Mouse (Mus musculus) heart, embryonic 10.5 days (tissue): ENCODE measurements around the gene Mical3. TPM values are rescaled to one million over a fixed set of nuclear protein-coding genes. Genes with fewer than 3 reads are reported as not detected.

ENCODE experiments used
- DNase-seq: peaks from one replicate; pipeline ENCODE4 v3.0.0-alpha.2; 2017; ENCODE audit warnings: low spot score
- H3K27ac ChIP-seq: fragments of 300-500 bp; sonication (generic); 2 replicates; pipeline ENCODE4 v1.5.1; 2016; ENCODE audit warnings: mild to moderate bottlenecking
- H3K27me3 ChIP-seq: fragments of 300-500 bp; sonication (generic); 2 replicates; pipeline ENCODE4 v1.6.1; 2016; ENCODE audit warnings: mild to moderate bottlenecking; ENCODE audit not compliant: poor library complexity, insufficient read depth, severe bottlenecking
- H3K36me3 ChIP-seq: fragments of 300-500 bp; sonication (generic); 2 replicates; pipeline ENCODE4 v1.6.1; 2016; ENCODE audit warnings: mild to moderate bottlenecking, moderate library complexity
- H3K4me1 ChIP-seq: fragments of 300-500 bp; sonication (generic); 2 replicates; pipeline ENCODE4 v1.6.1; 2016; ENCODE audit warnings: mild to moderate bottlenecking
- H3K4me3 ChIP-seq: fragments of 300-500 bp; sonication (generic); 2 replicates; pipeline ENCODE4 v1.5.1; 2016; ENCODE audit warnings: mild to moderate bottlenecking, moderate library complexity
- H3K9me3 ChIP-seq: fragments of 300-500 bp; sonication (generic); 2 replicates; pipeline ENCODE4 v1.6.1; 2016; ENCODE audit warnings: mild to moderate bottlenecking, moderate library complexity
- WGBS: fragments of 180-500 bp; shearing (Covaris S2); methylation state at CpG from one replicate; pipeline ENCODE4 v1.1.7; 2016; 5-methylcytosine and 5-hydroxymethylcytosine counted together
- polyA plus RNA-seq: library from polyadenylated mRNA; unstranded; fragments of >200 nt; fragmentation: Nextera tagmentation; extraction: Ambion mirVana; gene quantifications from 2 replicates; pipeline ENCODE4 v1.2.1, GENCODE M21; 2016

The Mical3 gene
- polyA plus RNA-seq, 1 experiment from 2014 or later = 25.8 TPM

DNA sequence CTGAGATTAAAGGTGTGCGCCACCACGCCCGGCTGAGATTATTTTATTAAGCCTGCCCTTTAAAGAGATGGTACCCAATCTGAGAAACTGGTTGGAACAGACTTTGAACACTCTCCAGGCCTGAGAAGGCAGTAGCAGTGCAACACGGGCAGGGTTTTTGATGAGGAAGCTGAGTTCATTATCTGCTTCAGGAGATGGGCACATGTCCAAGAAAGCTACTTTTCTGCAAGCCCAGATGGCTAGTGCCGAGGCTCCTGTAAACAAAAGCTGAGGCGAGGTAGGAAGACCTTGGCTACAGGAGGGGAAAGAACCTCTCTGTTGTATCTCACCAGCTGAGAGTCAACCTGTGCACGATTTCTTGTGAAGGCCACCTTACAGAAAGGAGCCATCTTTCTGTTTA, 11.5 kb upstream of the Mical3 start:
- no peaks in the 10 kb centered on the region for H3K36me3 ChIP-seq
- H3K4me3 ChIP-seq = no peak overlapping the region
- WGBS = 83% methylated on average over 7 of the region's 7 CpGs
- no peaks in the 10 kb centered on the region for H3K9me3 ChIP-seq
- H3K27ac ChIP-seq = no peak overlapping the region
- no peaks in the 10 kb centered on the region for H3K27me3 ChIP-seq
- H3K4me1 ChIP-seq = peaks cover 27% of the 10 kb centered on the region
- DNase-seq = no peak

DNA sequence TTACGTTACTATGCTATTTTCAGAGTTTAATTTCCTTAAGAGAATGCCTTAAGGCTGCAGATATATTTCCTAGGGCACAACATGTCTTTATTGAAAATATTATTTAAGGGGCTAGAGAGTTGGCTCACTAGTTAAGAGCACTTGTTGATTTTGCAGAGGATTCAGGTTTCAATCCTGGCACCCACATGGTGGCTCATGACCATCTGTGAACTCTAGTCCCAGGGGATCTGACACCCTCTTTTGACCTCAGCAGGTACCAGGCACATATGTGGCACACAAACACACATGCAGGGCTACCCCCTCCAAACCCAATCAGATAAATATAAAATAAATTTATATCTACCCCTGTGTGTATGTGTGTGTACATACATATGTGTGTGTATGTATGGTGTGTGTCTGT, 8.5 kb upstream of the Mical3 start:
- Histone ChIP-seq H3K36me3 (no peaks in the 10 kb centered on the region), H3K4me1 (peaks cover 7% of the 10 kb centered on the region), H3K4me3 (no peak overlapping the region), H3K9me3 (no peaks in the 10 kb centered on the region), H3K27me3 (0 out of 2 replicates have a peak, but pooled peaks cover 7% of the 10 kb centered on the region), H3K27ac (no peak overlapping the region)
- WGBS = 88% methylated on average over 1 of the region's 1 CpGs
- no peak for DNase-seq

DNA sequence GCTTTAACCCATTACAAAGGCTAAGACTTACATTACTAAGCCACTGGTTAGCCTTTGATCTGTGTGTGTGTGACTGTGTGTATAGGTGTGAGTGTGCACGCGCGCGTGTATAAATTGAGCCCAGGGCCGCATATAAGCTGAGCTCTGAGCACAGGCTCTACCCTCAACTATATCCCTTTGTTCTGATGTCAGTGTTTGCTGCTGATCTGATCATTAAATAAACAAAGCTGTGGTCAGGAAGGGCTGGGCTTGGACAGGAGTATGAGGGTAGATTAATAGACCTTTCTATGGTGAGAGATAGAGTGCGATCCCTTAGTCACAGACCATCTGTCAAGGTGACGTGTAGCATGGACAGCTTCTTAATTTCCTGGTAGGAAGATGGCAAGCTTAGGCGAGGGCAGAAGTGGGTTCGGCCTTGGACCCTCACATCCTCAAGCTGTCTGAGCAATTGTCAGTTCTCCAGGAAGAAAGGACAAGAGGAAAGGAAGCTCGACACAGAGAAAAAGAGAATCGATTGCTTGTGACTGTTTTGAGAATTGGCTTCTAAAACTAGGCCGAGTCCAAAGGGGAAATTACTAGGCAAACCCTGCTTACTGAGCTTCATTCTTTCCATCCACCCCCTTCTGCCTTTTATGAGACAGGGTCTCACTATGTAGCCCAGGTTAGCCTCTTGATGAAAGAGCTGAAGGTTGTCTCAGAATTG, 7.7 kb upstream of the Mical3 start:
- no peaks in the 10 kb centered on the region for H3K4me1 ChIP-seq
- no peak overlapping the region for H3K27ac ChIP-seq
- H3K36me3 ChIP-seq = no peaks in the 10 kb centered on the region
- no peak overlapping the region for H3K4me3 ChIP-seq
- no peaks in the 10 kb centered on the region for H3K9me3 ChIP-seq
- 73% methylated on average over 12 of the region's 12 CpGs for WGBS
- no peak for DNase-seq
- 0 out of 2 replicates have a peak, but pooled peaks cover 7% of the 10 kb centered on the region for H3K27me3 ChIP-seq

DNA sequence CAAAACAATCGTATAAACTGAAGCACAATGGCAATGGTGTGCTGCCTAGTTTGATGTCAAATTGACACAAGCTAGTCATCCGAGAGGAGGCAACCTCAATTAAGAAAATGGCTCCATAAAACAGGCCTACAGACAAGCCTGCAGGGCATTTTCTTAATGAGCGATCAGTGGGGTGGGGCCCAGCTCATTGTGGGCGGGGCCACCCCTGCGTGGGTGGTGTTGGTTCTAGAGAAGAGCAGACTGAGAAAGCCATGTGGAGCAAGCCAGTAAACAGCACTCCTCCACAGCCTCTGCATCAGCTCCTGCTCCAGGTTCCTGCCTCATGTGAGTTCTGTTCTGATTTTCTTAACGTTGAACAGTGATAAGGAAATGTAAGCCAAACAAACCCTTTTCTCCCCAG, 6.4 kb upstream of the Mical3 start:
- no peak for DNase-seq
- Histone ChIP-seq H3K4me1 (no peaks in the 10 kb centered on the region), H3K27ac (no peak overlapping the region), H3K4me3 (no peak overlapping the region), H3K36me3 (no peaks in the 10 kb centered on the region), H3K9me3 (no peaks in the 10 kb centered on the region), H3K27me3 (peaks cover 16% of the 10 kb centered on the region; the same call in 1 of the 2 replicates)
- WGBS = 59% methylated on average over 6 of the region's 6 CpGs

DNA sequence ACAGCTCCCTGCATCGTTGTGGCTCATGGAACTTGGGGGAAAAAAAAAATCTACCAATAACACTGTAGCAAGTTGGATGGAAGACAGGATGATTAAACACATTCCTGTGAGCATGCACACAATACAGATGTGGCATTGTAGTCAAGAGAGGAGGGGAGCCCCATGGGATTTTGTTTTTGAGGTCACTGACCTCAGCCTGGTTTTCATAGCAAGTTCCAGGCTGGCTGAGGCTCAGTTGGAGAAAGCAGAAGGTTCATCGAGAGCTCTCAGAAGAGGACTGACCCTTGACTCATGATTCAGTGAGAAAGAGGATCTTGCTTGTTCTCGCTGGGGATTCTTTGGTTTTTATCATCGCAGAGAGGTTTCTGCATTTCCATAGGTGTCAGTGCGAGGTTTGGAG, 4.1 kb upstream of the Mical3 start:
- H3K4me1 ChIP-seq = peaks cover 15% of the 10 kb centered on the region
- no peak overlapping the region for H3K4me3 ChIP-seq
- DNase-seq = no peak
- peaks cover 34% of the 10 kb centered on the region for H3K27me3 ChIP-seq
- WGBS = 56% methylated on average over 5 of the region's 5 CpGs
- H3K27ac ChIP-seq = no peak overlapping the region
- no peaks in the 10 kb centered on the region for H3K36me3 ChIP-seq
- no peaks in the 10 kb centered on the region for H3K9me3 ChIP-seq

DNA sequence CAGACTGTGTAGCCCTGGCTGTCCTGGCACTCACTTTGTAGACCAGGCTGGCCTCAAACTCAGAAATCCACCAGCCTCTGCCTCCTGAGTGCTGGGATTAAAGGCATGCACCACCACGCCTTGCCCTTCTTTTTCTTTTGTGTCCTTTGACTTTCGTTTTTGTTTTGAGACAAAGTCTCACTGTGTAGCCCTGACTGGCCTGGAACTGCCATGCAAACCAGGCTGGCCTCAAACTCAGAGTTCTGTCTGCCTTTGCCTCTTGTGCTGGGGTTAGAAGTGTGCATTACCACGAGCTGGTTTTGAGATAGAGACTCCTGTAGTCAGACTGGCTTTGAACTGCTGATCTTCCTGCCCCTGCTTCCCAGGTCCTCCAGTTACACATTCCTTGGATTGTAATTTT, 3.5 kb upstream of the Mical3 start:
- Histone ChIP-seq H3K9me3 (no peaks in the 10 kb centered on the region), H3K4me1 (peaks cover 21% of the 10 kb centered on the region), H3K27ac (no peak overlapping the region), H3K36me3 (no peaks in the 10 kb centered on the region), H3K4me3 (no peak overlapping the region), H3K27me3 (peaks cover 39% of the 10 kb centered on the region)
- 52% methylated on average over 3 of the region's 3 CpGs for WGBS
- no peak for DNase-seq

DNA sequence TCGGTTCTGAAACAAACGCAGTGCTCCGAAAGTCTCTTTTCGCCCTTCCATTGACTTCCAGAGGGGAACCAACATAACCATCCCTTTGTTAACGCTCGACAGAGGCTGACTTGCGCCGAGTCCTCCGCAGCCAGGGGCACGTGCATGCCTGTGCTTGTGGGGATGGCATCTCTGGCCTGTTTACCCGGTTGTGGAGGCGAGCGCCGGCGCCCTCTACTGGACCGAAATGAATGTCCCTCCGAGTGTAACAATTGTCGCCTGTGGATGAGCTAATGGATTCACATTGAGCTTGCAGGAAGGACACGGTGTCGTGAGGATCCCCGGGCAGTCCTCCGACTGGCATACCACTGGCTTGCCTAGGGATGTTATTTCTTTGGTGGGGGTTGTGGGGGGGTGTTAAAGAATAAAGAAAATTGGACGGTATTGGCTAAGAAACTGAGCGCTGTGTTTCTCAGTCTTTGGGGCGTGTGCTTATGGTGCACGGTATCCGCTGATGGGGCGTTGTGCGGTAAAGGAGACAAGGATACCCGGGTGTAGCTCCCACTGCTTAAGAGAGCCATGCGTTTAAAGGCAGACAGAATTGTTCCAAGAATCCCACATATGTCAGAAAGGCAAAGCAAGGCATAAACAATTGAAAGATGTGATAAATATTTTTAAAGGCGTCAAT, 627 bp downstream of the Mical3 start:
- WGBS = under 1% methylated on average over 32 of the region's 32 CpGs
- DNase-seq = peak; percentile 96
- H3K36me3 ChIP-seq = no peaks in the 10 kb centered on the region
- peak overlapping the region; percentile 58 for H3K4me3 ChIP-seq
- peak overlapping the region; percentile 80 for H3K27ac ChIP-seq
- H3K9me3 ChIP-seq = no peaks in the 10 kb centered on the region
- H3K4me1 ChIP-seq = peaks cover 31% of the 10 kb centered on the region
- H3K27me3 ChIP-seq = peaks cover 35% of the 10 kb centered on the region

DNA sequence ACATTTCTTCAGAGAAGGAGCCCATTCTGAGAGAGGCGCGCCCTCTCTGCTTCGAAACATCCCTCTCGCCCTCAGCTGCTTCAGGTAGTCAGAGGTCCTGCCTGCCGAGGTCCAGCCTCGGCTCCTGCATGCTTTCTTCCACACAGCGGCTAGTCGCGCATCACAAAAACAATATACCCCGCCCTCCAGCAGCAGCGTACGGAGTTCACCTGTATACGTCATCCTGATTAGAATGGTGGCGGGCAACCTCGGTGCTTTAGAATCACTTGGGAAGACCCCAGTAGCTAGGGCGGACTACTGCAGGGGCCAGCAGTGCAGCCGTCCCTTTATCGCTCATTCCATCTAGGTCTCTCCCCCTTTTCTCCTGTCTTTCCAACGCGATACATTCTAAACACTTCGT, 1.3 kb downstream of the Mical3 start:
- no peak for DNase-seq
- Histone ChIP-seq H3K27me3 (peaks cover 35% of the 10 kb centered on the region), H3K27ac (peak overlapping the region; percentile 80), H3K36me3 (no peaks in the 10 kb centered on the region), H3K9me3 (no peaks in the 10 kb centered on the region), H3K4me1 (peaks cover 31% of the 10 kb centered on the region), H3K4me3 (peak overlapping the region; percentile 58)
- WGBS = 10% methylated on average over 21 of the region's 21 CpGs

DNA sequence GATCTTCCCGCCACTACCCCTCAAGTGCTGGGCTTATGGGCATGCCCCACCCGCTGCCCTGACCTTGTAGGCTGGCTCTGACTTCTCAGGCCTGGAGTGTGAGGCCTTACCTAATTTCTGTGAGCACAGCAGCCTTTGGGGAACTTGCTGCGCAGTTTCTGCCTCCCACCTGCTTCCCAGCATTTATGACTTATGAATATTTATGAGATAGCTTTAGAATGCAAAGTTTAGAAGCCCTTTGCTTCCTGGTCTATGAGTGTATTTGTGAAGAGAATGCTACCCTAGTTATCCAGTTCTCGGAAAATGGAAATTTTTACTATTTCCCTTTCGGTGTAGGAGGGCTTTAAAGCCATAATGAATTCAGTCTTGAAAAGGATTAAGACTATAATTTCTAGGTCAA, 2.1 kb downstream of the Mical3 start:
- Histone ChIP-seq H3K4me3 (no peak overlapping the region), H3K27ac (no peak overlapping the region), H3K27me3 (peaks cover 35% of the 10 kb centered on the region), H3K4me1 (peaks cover 31% of the 10 kb centered on the region), H3K9me3 (no peaks in the 10 kb centered on the region), H3K36me3 (no peaks in the 10 kb centered on the region)
- 95% methylated on average over 5 of the region's 5 CpGs for WGBS
- DNase-seq = no peak

DNA sequence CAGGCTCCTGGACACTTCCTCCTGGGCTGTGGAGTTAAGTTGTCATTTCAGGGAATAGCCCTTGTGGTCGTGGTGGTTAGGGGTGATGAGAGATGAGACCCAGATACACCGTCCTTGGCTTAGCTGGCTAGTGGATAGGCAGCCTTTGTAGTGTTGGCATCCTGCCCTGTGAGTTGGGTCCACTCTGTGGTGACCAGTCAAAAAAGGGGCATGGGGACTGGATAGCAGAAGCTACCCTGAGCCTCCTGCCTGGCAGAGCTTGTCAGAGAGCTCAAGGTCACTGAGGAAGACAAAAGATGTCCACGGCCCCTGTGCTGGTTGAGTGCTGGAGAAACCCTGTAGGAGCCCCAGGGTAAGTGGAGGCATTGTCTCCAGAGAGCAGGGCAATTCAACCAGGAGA, 3.1 kb downstream of the Mical3 start:
- H3K27ac ChIP-seq = peak overlapping the region; percentile 67

DNA sequence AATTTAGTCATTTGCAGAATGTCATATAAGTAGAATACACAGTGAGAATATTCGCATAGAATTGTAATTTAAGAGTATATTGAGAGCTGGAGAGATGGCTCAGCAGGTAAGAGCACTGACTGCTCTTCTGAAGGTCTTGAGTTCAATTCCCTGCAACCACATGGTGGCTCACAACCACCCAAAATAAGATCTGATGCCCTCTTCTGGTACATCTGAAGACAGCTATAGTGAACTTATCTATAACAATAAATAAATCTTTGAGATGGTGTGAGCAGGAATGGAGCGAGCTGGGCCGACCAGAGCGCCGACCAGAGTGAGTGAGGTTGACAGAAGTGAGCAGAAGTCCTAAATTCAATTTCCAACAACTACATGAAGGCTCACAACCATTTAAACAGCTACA, 4.6 kb downstream of the Mical3 start:
- peaks cover 16% of the 10 kb centered on the region for H3K27me3 ChIP-seq

More for the DNA sequence above, 3.1 kb downstream of the Mical3 start:
- WGBS = 39% methylated on average over 3 of the region's 3 CpGs
- Histone ChIP-seq H3K27me3 (peaks cover 31% of the 10 kb centered on the region), H3K4me1 (peaks cover 35% of the 10 kb centered on the region), H3K4me3 (no peak overlapping the region), H3K9me3 (no peaks in the 10 kb centered on the region), H3K36me3 (no peaks in the 10 kb centered on the region)
- no peak for DNase-seq

DNA sequence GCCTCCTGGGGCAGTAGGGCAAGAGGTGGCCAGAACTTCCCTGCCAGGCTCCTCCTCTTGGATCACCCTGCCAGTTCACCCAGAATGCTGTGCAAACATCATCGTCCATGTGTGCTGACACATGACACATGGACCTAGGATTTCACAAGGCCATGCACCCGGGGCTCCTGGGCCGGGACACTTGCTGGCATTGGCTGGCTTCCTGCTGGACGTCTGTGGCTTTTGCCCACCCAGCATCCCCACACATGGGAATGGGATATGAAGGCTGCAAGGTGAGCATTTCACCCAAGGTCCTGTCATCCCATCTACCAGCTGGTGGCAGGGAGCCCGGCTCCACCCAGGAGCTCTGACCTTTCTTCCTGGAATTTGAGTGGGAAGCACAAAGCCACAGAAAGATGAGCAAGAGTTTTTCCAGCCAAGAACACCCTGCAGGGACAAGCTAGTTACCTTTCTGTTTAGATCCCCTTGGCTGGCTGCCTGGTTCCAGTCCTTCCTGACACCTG, 8.0 kb downstream of the Mical3 start:
- no peak for DNase-seq

More for the DNA sequence above, 4.6 kb downstream of the Mical3 start:
- H3K36me3 ChIP-seq = no peaks in the 10 kb centered on the region
- no peak for DNase-seq
- peaks cover 34% of the 10 kb centered on the region for H3K4me1 ChIP-seq
- 90% methylated on average over 5 of the region's 5 CpGs for WGBS
- H3K27ac ChIP-seq = no peak overlapping the region
- no peaks in the 10 kb centered on the region for H3K9me3 ChIP-seq
- no peak overlapping the region for H3K4me3 ChIP-seq

DNA sequence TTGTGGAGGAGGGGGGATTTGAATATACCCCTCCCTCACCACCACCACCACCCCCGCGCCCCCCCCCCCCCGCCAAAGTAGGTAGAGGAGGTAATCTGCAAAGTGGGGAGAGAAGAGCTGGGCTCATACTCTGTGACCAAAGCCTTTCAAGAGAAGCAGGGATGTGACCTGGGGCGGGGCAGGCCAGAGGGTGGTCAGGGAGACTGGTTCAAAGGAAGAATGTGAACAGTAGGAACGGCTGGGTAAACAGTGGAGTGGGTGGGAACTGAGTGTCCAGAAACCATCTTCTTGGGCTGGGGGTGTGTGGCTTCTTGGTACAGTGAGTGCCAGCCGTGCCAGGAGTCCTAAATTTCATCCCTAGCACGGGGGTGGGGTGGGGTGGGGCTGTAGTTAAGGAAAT, 10.0 kb downstream of the Mical3 start:
- H3K4me3 ChIP-seq = no peak overlapping the region
- 48% methylated on average over 6 of the region's 7 CpGs for WGBS

More for the DNA sequence above, 8.0 kb downstream of the Mical3 start:
- H3K27me3 ChIP-seq = no peaks in the 10 kb centered on the region
- no peaks in the 10 kb centered on the region for H3K36me3 ChIP-seq
- no peaks in the 10 kb centered on the region for H3K9me3 ChIP-seq
- H3K4me3 ChIP-seq = no peak overlapping the region
- H3K27ac ChIP-seq = no peak overlapping the region
- 76% methylated on average over 5 of the region's 5 CpGs for WGBS
- H3K4me1 ChIP-seq = peaks cover 13% of the 10 kb centered on the region

More for the DNA sequence above, 10.0 kb downstream of the Mical3 start:
- H3K36me3 ChIP-seq = no peaks in the 10 kb centered on the region
- H3K9me3 ChIP-seq = no peaks in the 10 kb centered on the region
- DNase-seq = no peak
- H3K4me1 ChIP-seq = peaks cover 9% of the 10 kb centered on the region
- no peaks in the 10 kb centered on the region for H3K27me3 ChIP-seq
- H3K27ac ChIP-seq = no peak overlapping the region
